1 mouse cellular context compared by ENCODE assay signal in the genomic region with DNA sequence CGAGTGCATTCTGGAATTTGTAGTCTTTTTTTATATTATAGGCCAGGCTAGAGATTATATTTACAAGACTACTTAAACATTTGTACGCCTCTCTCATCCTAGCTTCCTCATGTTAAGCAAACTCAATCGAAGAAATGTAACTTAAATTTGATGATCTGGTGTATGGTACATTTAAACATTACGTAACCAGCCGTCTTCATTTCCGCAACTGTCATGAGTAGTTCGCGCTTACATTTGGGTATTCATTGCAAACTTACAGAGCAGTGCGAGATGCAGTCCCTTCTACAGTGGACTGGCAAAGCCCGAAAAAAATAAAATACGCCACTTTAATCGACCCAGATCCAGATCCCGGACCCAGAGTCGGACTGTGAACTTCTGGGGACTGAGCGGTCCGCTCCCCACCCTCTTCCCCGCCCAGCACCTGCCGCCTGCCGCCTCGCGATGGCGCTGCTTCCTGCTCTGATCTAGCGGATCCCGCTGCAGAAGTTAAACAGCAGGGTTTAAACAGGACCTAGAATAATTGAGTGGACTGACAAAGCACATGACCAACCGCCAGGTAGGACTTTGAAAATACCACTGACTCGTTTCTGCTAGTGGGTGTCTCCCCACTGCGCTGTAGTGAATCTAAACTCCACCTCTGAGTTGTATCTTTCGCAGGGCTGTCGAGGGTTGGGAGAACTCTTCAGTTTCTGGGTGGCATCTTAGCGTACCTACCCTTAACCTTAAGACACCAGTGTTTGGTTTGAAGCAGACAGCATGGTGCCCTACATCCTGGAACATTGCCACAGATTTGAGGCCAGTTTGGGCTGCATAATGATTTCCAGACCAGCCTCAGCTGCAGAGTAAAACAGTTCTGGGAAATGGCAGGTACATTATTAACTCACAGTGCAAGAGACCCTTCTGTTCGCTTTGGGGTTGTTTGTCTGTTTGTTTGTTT.
TF ChIP-seq lines count a peak whose summit lies in the region.

No protein-coding gene starts in this region.

TF ChIP-seq in MEL, 35 proteins besides CTCF, POLR2A, EP300 and RAD21:
- TF ChIP-seq MAZ (IDR thresholded peaks at IDR 0.05; ENCODE audit: low read depth, low read length), result peak; percentile 94; the same call in 1 of the 2 replicates
- peak; percentile 81 for TF ChIP-seq MXI1 (IDR thresholded peaks at IDR 0.05; ENCODE audit: low read depth, low read length)
- TF ChIP-seq MAFK (IDR thresholded peaks at IDR 0.05; ENCODE audit: borderline replicate concordance, low read depth, low read length), result no peak
- TF ChIP-seq ZC3H11A (IDR thresholded peaks at IDR 0.05; ENCODE audit: low read depth, low read length), result peak; percentile 62
- peak; percentile 68; the same call in 1 of the 2 replicates for TF ChIP-seq ETS1 (IDR thresholded peaks at IDR 0.05; ENCODE audit: low read depth, low read length)
- no peak for TF ChIP-seq CHD2 (IDR thresholded peaks at IDR 0.05; ENCODE audit: low read length)
- TF ChIP-seq MYC (IDR thresholded peaks at IDR 0.05; ENCODE audit: low read depth, low read length), result peak; percentile 62; the same call in 1 of the 2 replicates
- TF ChIP-seq ZNF384 (IDR thresholded peaks at IDR 0.05; ENCODE audit: low read depth, low read length), result 0 out of 2 replicates have a peak, but pooled peaks have one; percentile 18
- peak; percentile 56; the same call in 1 of the 2 replicates for TF ChIP-seq BHLHE40 (IDR thresholded peaks at IDR 0.05; ENCODE audit: borderline replicate concordance, low read depth, low read length)
- peak; percentile 81 for TF ChIP-seq USF1 (IDR thresholded peaks at IDR 0.05; ENCODE audit: low read depth, low read length)
- TF ChIP-seq TCF12 (IDR thresholded peaks at IDR 0.05; ENCODE audit: low read depth, low read length), result peak; percentile 68
- TF ChIP-seq SMC3 (IDR thresholded peaks at IDR 0.05; ENCODE audit: low read depth, low read length), result peak; percentile 64
- TF ChIP-seq TBP (IDR thresholded peaks at IDR 0.05; ENCODE audit: low read depth, low read length), result peak; percentile 51
- peak; percentile 56 for TF ChIP-seq SIN3A (IDR thresholded peaks at IDR 0.05; ENCODE audit: low read length)
- TF ChIP-seq ELF1 (IDR thresholded peaks at IDR 0.05; ENCODE audit: low read depth, low read length), result peak; percentile 54
- TF ChIP-seq ZMIZ1 (IDR thresholded peaks at IDR 0.05; ENCODE audit: low read depth, low read length), result no peak
- TF ChIP-seq MAX (IDR thresholded peaks at IDR 0.05; ENCODE audit: low read length), result peak; percentile 78
- no peak; the same call in 1 of the 2 replicates for TF ChIP-seq HCFC1 (IDR thresholded peaks at IDR 0.05; ENCODE audit: low read depth, low read length)
- peak; percentile 72 for TF ChIP-seq NELFE (IDR thresholded peaks at IDR 0.05; ENCODE audit: low read depth, low read length)
- no peak for TF ChIP-seq NRF1 (IDR thresholded peaks at IDR 0.05; ENCODE audit: insufficient read depth, low read depth, low read length, poor library complexity, severe bottlenecking)
